Mouse (Mus musculus): ENCODE measurements around the gene Ifitm7.
"Not testable (repeated sequence)": the region's sequence is repeated elsewhere in the genome, so short reads cannot be mapped to it uniquely, and the experiment has no call there.

Gene Ifitm7

DNA sequence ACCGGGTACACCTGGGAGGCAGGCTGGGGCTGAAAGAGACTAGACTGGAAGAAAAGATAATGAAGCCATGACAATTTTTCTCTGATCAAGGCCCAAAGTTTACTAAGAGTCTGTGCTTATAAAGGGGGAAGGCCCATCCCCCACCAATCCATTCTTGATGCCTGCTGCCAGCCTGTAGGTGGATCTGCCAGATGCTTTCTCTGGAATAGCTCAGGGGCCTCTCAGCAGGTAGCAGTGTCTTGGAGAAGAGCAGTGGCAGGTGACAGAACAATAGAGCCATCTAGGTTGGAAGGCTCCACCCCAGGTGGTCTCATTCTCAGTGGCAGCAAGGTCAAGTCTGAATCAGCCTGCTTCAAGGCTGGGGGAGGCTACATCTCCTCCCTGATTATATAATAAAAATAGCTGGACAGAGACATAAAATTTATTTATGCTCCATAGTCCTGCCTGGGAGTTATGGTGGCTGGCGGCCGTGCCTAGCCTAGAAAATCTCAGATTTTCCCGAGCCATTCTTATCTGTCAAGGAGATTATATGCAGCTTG lies 10.3 kb downstream of the Ifitm7 start:
- not testable (repeated sequence) for DNase-seq

GRCm38 (mm10) chr16:13972051-13972450 lies 14.6 kb downstream of the Ifitm7 start:
- no peak for DNase-seq

DNA sequence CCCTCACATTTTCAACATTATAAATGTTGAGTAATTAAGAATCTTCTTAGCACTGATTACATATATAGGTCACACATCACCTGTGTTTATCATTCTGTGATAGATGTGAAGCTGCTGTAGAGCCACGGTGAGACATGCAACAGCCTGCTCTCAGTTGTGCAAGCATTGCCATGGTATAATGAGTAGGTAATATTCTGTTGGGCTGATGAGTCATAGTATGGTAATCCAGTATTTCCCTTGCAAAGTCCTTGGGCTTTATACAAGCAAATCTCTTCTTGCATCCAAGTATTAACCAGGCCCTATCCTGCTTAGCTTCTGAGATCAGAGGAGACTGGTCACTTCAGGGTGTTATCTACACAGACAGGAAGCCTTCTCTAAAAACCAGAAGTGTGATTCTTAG lies 17.6 kb downstream of the Ifitm7 start:
- no peak for DNase-seq

DNA sequence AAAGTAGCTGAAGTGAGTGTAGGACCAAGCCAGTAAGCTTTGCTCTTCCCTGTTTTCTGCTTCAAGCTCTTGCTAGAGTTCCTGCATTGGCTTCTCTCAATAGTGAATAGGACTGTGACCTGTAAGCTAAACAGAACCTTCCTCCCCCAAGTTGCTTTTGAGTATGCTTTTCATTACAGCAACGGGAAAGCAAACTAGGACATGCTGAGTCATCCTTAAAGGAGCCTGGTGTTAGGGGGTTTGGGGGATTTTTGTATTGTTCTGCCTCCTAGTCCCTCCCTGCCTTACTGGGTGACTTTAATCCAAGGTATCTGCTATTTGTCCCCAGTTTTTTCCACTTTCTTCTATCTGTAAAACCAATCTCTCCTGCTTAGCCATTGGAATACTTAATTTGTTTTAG lies 24.6 kb downstream of the Ifitm7 start:
- DNase-seq, result no peak

DNA sequence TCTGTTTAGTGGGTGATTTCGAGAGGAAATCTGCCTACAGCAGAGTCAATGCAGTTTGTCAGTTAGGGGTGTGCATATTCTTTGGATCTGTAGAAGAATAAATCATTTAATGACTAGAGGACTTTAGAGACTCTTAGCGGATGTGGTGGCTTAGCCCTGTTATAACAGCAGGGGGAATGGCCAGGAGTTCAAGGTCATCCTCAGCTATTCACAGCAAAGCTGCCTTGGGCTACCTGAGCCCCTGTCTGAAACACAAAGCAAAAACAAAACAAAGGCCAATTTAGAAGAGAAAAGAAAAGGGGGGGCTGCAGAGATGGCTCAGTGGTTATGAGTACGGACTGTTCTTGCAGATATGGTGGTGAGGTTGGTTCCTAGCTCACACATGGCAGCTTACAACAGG lies 35.4 kb downstream of the Ifitm7 start:
- no peak for DNase-seq

DNA sequence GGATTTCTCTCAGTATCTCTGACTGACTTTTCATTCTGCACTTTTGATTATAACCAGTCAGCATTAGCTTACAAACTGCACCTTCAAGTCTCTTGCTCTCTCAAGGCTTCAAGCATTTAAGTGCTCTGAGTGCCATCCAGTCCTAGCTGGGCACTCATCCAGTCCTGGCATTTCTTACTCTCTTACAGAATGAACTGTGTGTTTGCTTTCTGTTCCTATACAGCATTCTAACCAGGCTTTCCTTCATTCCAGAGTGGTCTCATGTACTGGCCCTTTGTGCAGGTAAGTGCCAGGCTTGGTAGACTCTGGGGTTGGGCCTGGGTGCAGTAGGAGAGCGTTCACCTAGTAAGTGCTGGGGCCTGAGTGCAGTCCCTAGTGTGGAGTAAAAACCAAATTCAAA lies 40.4 kb downstream of the Ifitm7 start:
- peak; percentile 67 for DNase-seq

- DNase-seq, result no peak
These were observed 41.5 kb downstream of the Ifitm7 start for GRCm38 (mm10) chr16:13945153-13945552.

- DNase-seq, result no peak
These were observed 41.9 kb downstream of the Ifitm7 start for GRCm38 (mm10) chr16:13944752-13945151.

GRCm38 (mm10) chr16:13944178-13944577 lies 42.5 kb downstream of the Ifitm7 start:
- no peak for DNase-seq

DNA sequence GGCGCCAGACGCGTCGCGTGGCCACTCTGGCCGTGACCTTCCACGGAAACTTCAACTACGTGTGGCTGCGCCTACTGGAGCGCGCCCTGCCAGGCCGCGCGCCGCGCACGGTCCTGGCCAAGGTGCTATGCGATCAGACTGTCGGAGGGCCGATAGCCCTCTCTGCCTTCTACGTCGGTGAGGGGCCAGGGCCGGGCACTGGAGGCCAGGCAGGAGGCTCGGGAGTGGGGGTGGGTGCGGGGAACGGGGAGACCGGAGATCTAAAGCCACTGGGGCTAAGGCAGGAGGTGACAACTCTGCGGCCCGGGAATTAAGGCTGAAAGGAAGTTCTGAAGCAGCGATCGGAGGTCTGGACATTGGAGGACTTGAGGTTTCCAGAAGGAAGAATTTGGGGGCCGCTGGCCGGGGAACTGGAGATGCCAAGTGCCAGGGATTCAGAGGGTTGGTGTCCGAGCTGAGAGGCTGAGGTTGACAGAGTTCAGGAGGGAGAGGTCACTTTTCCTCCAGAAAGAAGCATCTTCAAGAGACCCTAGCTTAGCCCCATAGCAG lies 45.8 kb downstream of the Ifitm7 start:
- DNase-seq, result no peak

- DNase-seq, result peak; percentile 62
These were observed 46.4 kb downstream of the Ifitm7 start for GRCm38 (mm10) chr16:13940139-13940846.
